Mouse (Mus musculus) forebrain, embryonic 11.5 days (tissue): ENCODE measurements at regions not wholly inside any gene's neighbourhood (a gene's known extent, or its start where the extent isn't known, plus 50 kb on each side); places are given as distances from the start of the nearest gene placed in this dataset.

Source experiments
- ATAC-seq: fragments of 200-750 bp; cut with Nextera tagmentation; replicated peaks from 2 replicates; pipeline ENCODE4 v1.8.0; 2017; ENCODE audit warnings: moderate TSS enrichment; ENCODE audit not compliant: low FRiP score
- DNase-seq: peaks from one replicate; pipeline ENCODE4 v3.0.0-alpha.2; 2017; ENCODE audit warnings: low spot score
- H3K27ac ChIP-seq: fragments of 300-500 bp; sonication (generic); 2 replicates; pipeline ENCODE4 v1.5.1; 2014; ENCODE audit warnings: low read depth, low read length
- H3K27me3 ChIP-seq: fragments of 300-500 bp; sonication (generic); 2 replicates; pipeline ENCODE4 v1.6.1; 2014; ENCODE audit warnings: mild to moderate bottlenecking, low read length, mixed read lengths; ENCODE audit not compliant: control insufficient read depth, insufficient read depth
- H3K36me3 ChIP-seq: fragments of 300-500 bp; sonication (generic); 2 replicates; pipeline ENCODE4 v1.6.1; 2014; ENCODE audit warnings: mild to moderate bottlenecking, low read length, moderate library complexity, mixed read lengths; ENCODE audit not compliant: control insufficient read depth, insufficient read depth
- H3K4me1 ChIP-seq: fragments of 300-500 bp; sonication (generic); replicated peaks from 2 replicates; pipeline ENCODE4 v1.6.1; 2014; ENCODE audit warnings: low read length, mixed read lengths; ENCODE audit not compliant: control insufficient read depth, insufficient read depth
- H3K4me2 ChIP-seq: fragments of 300-500 bp; sonication (generic); 2 replicates; pipeline ENCODE4 v1.6.1; 2014; ENCODE audit warnings: low read depth, mild to moderate bottlenecking, low read length, moderate library complexity, mixed read lengths; ENCODE audit not compliant: severe bottlenecking
- H3K4me3 ChIP-seq: fragments of 300-500 bp; sonication (generic); 2 replicates; pipeline ENCODE4 v1.5.1; 2014; ENCODE audit warnings: low read depth, low read length
- H3K9ac ChIP-seq: fragments of 300-500 bp; sonication (generic); 2 replicates; pipeline ENCODE4 v1.6.1; 2014; ENCODE audit warnings: low read length
- H3K9me3 ChIP-seq: fragments of 300-500 bp; sonication (generic); 2 replicates; pipeline ENCODE4 v1.6.1; 2016; ENCODE audit warnings: low read length, mixed read lengths; ENCODE audit not compliant: control insufficient read depth
- WGBS: fragments of 180-500 bp; shearing (Covaris S2); extraction: QIAGEN DNeasy Blood & Tissue Kit; methylation state at CpG from one replicate; pipeline ENCODE4 v1.1.7; 2014; 5-methylcytosine and 5-hydroxymethylcytosine counted together

GRCm38 (mm10) chr9:47909051-47909450, 252.8 kb upstream of the Nxpe4 start:
- DNase-seq (no peak), ATAC-seq (no peak)
- Histone ChIP-seq H3K9me3 (no peaks in the 10 kb centered on the region), H3K9ac (no peak overlapping the region), H3K4me3 (no peak overlapping the region), H3K4me1 (peaks cover 13% of the 10 kb centered on the region), H3K4me2 (no peak overlapping the region), H3K36me3 (no peaks in the 10 kb centered on the region), H3K27me3 (peaks cover 42% of the 10 kb centered on the region), H3K27ac (no peak overlapping the region)
- WGBS: 51% methylated on average over 5 of the region's 5 CpGs

- peaks cover under 1% of the 10 kb centered on the region; the same call in 1 of the 2 replicates for H3K4me1 ChIP-seq
- no peak for DNase-seq
- H3K36me3 ChIP-seq: no peaks in the 10 kb centered on the region
- peaks cover 38% of the 10 kb centered on the region for H3K27me3 ChIP-seq
- ATAC-seq: peak; percentile 61
- H3K27ac ChIP-seq: no peak overlapping the region
- no peaks in the 10 kb centered on the region for H3K9me3 ChIP-seq
- H3K4me3 ChIP-seq: no peak overlapping the region
- WGBS: 21% methylated on average over 6 of the region's 6 CpGs
- no peak overlapping the region for H3K4me2 ChIP-seq
- H3K9ac ChIP-seq: no peak overlapping the region
Measured at GRCm38 (mm10) chr9:47910501-47910906, 251.3 kb upstream of the Nxpe4 start.

DNA sequence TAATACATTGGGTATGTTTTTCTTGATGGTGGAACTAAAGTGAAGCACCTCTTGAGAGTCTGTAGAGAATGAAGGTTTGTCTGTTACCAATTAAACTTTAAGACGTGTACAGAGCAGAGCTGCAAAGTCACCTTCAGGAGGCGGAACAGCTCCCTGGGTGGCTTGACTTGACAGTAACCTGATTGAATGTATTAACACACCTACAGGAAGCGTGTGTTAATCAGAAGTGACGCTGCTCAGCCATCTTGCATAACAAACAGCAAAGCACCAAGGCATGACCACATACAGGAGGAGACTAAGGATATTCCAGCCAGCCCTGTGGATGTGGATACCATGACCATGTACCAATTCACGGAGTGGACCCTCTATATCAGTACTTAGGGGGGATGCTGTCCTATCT, 249.0 kb upstream of the Nxpe4 start:
- Histone ChIP-seq H3K4me1 (no peaks in the 10 kb centered on the region), H3K9ac (no peak overlapping the region), H3K9me3 (no peaks in the 10 kb centered on the region), H3K27ac (no peak overlapping the region), H3K4me3 (no peak overlapping the region), H3K4me2 (no peak overlapping the region), H3K27me3 (peaks cover 23% of the 10 kb centered on the region), H3K36me3 (no peaks in the 10 kb centered on the region)
- ATAC-seq: no peak
- no peak for DNase-seq
- WGBS: 83% methylated on average over 5 of the region's 5 CpGs

DNA sequence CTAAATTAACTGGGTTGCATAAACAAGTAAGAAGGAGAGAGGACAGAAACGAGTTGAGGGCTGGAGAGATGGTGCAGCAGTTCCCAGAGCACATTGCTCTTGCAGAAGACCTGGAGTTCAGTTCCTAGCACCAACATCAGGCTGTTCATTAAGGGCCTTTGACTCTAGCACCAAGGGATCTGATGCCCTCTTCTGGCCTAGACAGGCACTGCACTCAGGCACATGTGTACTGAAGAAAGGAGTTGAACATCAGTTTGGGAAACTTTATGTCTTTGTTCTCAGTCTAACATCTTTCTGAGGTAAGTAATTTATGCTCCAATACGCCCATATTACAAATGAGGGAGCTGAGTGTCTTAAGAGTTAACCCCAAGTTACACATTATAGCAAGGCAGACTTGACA, 226.5 kb upstream of the Nxpe4 start:
- Histone ChIP-seq H3K9ac (no peak overlapping the region), H3K9me3 (no peaks in the 10 kb centered on the region), H3K27ac (no peak overlapping the region), H3K4me3 (no peak overlapping the region), H3K36me3 (no peaks in the 10 kb centered on the region), H3K4me1 (peaks cover 2% of the 10 kb centered on the region; the same call in 1 of the 2 replicates), H3K27me3 (no peaks in the 10 kb centered on the region), H3K4me2 (no peak overlapping the region)
- peak; percentile 54 for DNase-seq
- 73% methylated on average over 2 of the region's 2 CpGs for WGBS
- ATAC-seq: no peak

DNA sequence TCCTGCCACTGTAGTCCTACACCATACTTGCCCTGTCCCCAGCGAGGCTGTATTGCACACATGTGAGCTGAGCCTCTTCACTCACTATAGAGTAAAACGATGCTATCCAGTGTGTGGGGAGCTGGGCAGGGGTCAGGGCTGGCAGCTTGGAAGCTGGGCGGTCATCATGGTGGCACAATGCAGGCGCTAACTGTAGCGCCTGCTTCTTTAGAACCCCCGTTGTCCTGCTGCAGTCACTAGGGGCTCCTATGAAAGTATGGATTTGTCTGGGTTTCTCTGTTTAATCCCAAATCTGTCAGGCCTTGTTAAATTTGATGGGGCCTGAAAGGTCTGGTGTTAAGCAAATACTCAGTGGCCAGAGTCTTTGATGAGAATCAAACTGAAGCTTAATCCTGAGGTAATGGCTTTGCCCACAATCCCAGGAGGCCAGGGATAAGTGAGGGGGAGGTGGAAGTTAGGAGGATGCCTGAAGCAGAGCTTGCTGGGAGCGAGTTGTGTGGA, 225.8 kb upstream of the Nxpe4 start:
- ATAC-seq: no peak
- Histone ChIP-seq H3K9ac (no peak overlapping the region), H3K27me3 (no peaks in the 10 kb centered on the region), H3K36me3 (no peaks in the 10 kb centered on the region), H3K4me2 (no peak overlapping the region), H3K27ac (no peak overlapping the region), H3K4me1 (peaks cover 2% of the 10 kb centered on the region; the same call in 1 of the 2 replicates), H3K9me3 (no peaks in the 10 kb centered on the region), H3K4me3 (no peak overlapping the region)
- WGBS: 37% methylated on average over 7 of the region's 7 CpGs
- peak; percentile 49 for DNase-seq

GRCm38 (mm10) chr9:47938941-47939710, 222.7 kb upstream of the Nxpe4 start:
- H3K27me3 ChIP-seq: no peaks in the 10 kb centered on the region
- no peak for ATAC-seq

GRCm38 (mm10) chr9:47942761-47943583, 218.9 kb upstream of the Nxpe4 start:
- WGBS: 59% methylated on average over 11 of the region's 11 CpGs
- Histone ChIP-seq H3K27me3 (no peaks in the 10 kb centered on the region), H3K9me3 (no peaks in the 10 kb centered on the region), H3K9ac (no peak overlapping the region), H3K36me3 (no peaks in the 10 kb centered on the region), H3K27ac (no peak overlapping the region), H3K4me2 (no peak overlapping the region), H3K4me1 (peaks cover 2% of the 10 kb centered on the region; the same call in 1 of the 2 replicates), H3K4me3 (no peak overlapping the region)
- DNase-seq (no peak), ATAC-seq (no peak)

More at GRCm38 (mm10) chr9:47938941-47939710, 222.7 kb upstream of the Nxpe4 start:
- WGBS: 82% methylated on average over 14 of the region's 14 CpGs
- Histone ChIP-seq H3K9me3 (no peaks in the 10 kb centered on the region), H3K4me1 (peaks cover 4% of the 10 kb centered on the region; the same call in 1 of the 2 replicates), H3K4me2 (no peak overlapping the region), H3K27ac (no peak overlapping the region), H3K36me3 (no peaks in the 10 kb centered on the region), H3K9ac (no peak overlapping the region), H3K4me3 (no peak overlapping the region)
- peak; percentile 39 for DNase-seq

DNA sequence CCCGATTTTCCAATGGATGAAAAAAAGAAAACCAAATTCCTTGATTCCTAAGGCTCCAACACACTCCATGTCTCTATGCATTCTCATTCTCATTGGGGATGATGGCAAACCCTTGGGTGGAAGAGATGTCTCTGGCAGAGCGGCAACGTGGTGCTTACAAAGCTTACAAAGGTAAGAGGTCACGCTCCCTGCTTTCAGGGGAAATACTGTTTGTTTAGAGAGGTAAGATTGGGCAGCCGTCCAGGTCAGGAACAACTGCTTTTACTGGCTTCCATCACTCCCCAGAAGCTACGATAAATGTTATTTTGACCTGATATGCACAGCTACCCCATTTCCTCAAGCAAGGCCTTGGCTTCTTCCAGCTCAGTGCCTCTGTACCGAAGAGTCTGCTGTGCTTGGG, 215.6 kb upstream of the Nxpe4 start:
- Histone ChIP-seq H3K4me3 (no peak overlapping the region), H3K4me2 (no peak overlapping the region), H3K9me3 (no peaks in the 10 kb centered on the region), H3K4me1 (peaks cover 2% of the 10 kb centered on the region; the same call in 1 of the 2 replicates), H3K36me3 (no peaks in the 10 kb centered on the region), H3K27me3 (no peaks in the 10 kb centered on the region), H3K9ac (no peak overlapping the region), H3K27ac (no peak overlapping the region)
- DNase-seq (no peak), ATAC-seq (no peak)
- WGBS: 84% methylated on average over 7 of the region's 7 CpGs
